Mouse (Mus musculus) intestine, embryonic 14.5 days (tissue): ENCODE measurements around the gene Wasf3. TPM values are rescaled to one million over a fixed set of nuclear protein-coding genes. Genes with fewer than 3 reads are reported as not detected.
"Not testable (repeated sequence)": the region's sequence is repeated elsewhere in the genome, so short reads cannot be mapped to it uniquely, and the experiment has no call there.

Source experiments
- ATAC-seq: fragments of 200-750 bp; cut with Nextera tagmentation; replicated peaks from 2 replicates; pipeline ENCODE4 v1.8.0; 2017; ENCODE audit warnings: low read depth, moderate number of reproducible peaks, moderate TSS enrichment, moderate library complexity; ENCODE audit not compliant: low FRiP score, low TSS enrichment
- DNase-seq: peaks from one replicate; pipeline ENCODE4 v3.0.0-alpha.2; 2018; ENCODE audit warnings: low spot score
- H3K27ac ChIP-seq: fragments of 300-500 bp; sonication (generic); 2 replicates; pipeline ENCODE4 v1.5.1; 2014; ENCODE audit warnings: low read depth, mild to moderate bottlenecking, control low read depth
- H3K27me3 ChIP-seq: fragments of 300-500 bp; sonication (generic); replicated peaks from 2 replicates; pipeline ENCODE4 v1.6.1; 2014; ENCODE audit warnings: low read length, control low read depth; ENCODE audit not compliant: control insufficient read depth, insufficient read depth
- H3K36me3 ChIP-seq: fragments of 300-500 bp; sonication (generic); 2 replicates; pipeline ENCODE4 v1.6.1; 2014; ENCODE audit warnings: low read length, control low read depth; ENCODE audit not compliant: control insufficient read depth, insufficient read depth
- H3K4me1 ChIP-seq: fragments of 300-500 bp; sonication (generic); replicated peaks from 2 replicates; pipeline ENCODE4 v1.6.1; 2014; ENCODE audit warnings: low read length, control low read depth, mixed read lengths; ENCODE audit not compliant: control insufficient read depth, insufficient read depth
- H3K4me2 ChIP-seq: fragments of 300-500 bp; sonication (generic); 2 replicates; pipeline ENCODE4 v1.6.1; 2014; ENCODE audit warnings: low read length
- H3K4me3 ChIP-seq: fragments of 300-500 bp; sonication (generic); 2 replicates; pipeline ENCODE4 v1.5.1; 2014; ENCODE audit warnings: low read depth, low read length, control low read depth, mixed read lengths
- H3K9ac ChIP-seq: fragments of 300-500 bp; sonication (generic); 2 replicates; pipeline ENCODE4 v1.6.1; 2014; ENCODE audit warnings: mild to moderate bottlenecking, low read length
- H3K9me3 ChIP-seq: fragments of 300-500 bp; sonication (generic); 2 replicates; pipeline ENCODE4 v1.6.1; 2016; ENCODE audit warnings: low read length, control low read depth; ENCODE audit not compliant: control insufficient read depth
- WGBS: fragments of 180-500 bp; shearing (Covaris S2); extraction: QIAGEN DNeasy Blood & Tissue Kit; methylation state at CpG from one replicate; pipeline ENCODE4 v1.1.7; 2014; 5-methylcytosine and 5-hydroxymethylcytosine counted together
- polyA plus RNA-seq: library from polyadenylated mRNA; unstranded; fragments of >200 nt; fragmentation: Nextera tagmentation; extraction: Ambion mirVana; gene quantifications from 2 replicates; pipeline ENCODE4 v1.2.1, GENCODE M21; 2014

Wasf3 gene
- polyA plus RNA-seq, 1 experiment from 2014 or later: 1.5 TPM

- Histone ChIP-seq H3K9me3 (no peaks in the 10 kb centered on the region), H3K4me2 (no peak overlapping the region), H3K9ac (no peak overlapping the region), H3K4me3 (no peak overlapping the region), H3K27ac (no peak overlapping the region), H3K36me3 (no peaks in the 10 kb centered on the region), H3K4me1 (no peaks in the 10 kb centered on the region), H3K27me3 (no peaks in the 10 kb centered on the region)
- ATAC-seq (no peak), DNase-seq (no peak)
- 76% methylated on average over 5 of the region's 5 CpGs for WGBS
Measured at GRCm38 (mm10) chr5:146471311-146471710, 86.5 kb downstream of the Wasf3 start.

GRCm38 (mm10) chr5:146471821-146472220, 87.0 kb downstream of the Wasf3 start:
- 94% methylated on average over 12 of the region's 12 CpGs for WGBS
- Histone ChIP-seq H3K9me3 (no peaks in the 10 kb centered on the region), H3K4me1 (no peaks in the 10 kb centered on the region), H3K4me2 (no peak overlapping the region), H3K36me3 (no peaks in the 10 kb centered on the region), H3K27ac (no peak overlapping the region), H3K4me3 (no peak overlapping the region), H3K27me3 (no peaks in the 10 kb centered on the region), H3K9ac (no peak overlapping the region)
- DNase-seq: no peak
- no peak for ATAC-seq

- H3K4me3 ChIP-seq, ATAC-seq, H3K27me3 ChIP-seq, DNase-seq, H3K36me3 ChIP-seq, H3K4me1 ChIP-seq, H3K9ac ChIP-seq, H3K9me3 ChIP-seq, H3K4me2 ChIP-seq, H3K27ac ChIP-seq: not testable (repeated sequence)
- WGBS: 10% methylated on average over 4 of the region's 4 CpGs
Measured at GRCm38 (mm10) chr5:146479564-146479963, 94.8 kb downstream of the Wasf3 start.

GRCm38 (mm10) chr5:146481665-146482064, 96.9 kb downstream of the Wasf3 start, which contains the start of gene Gm6408:
Gm6408 (plus strand) TSS chr5:146481965.
- 100% methylated on average over 1 of the region's 3 CpGs for WGBS
- H3K4me1 ChIP-seq, ATAC-seq, H3K9ac ChIP-seq, H3K36me3 ChIP-seq, H3K9me3 ChIP-seq, DNase-seq, H3K27ac ChIP-seq, H3K4me3 ChIP-seq, H3K4me2 ChIP-seq, H3K27me3 ChIP-seq: not testable (repeated sequence)

- not testable (repeated sequence) for H3K9ac ChIP-seq, ATAC-seq, H3K27me3 ChIP-seq, DNase-seq, H3K4me1 ChIP-seq, H3K9me3 ChIP-seq, H3K4me2 ChIP-seq, H3K36me3 ChIP-seq, H3K27ac ChIP-seq, H3K4me3 ChIP-seq
- 8% methylated on average over 3 of the region's 4 CpGs for WGBS
Measured at GRCm38 (mm10) chr5:146488959-146489358, 104.2 kb downstream of the Wasf3 start.

GRCm38 (mm10) chr5:146491063-146491462, 106.3 kb downstream of the Wasf3 start, which contains the start of gene Gm6370:
Gm6370 (plus strand) TSS chr5:146491363.
- ATAC-seq, H3K27ac ChIP-seq, H3K4me1 ChIP-seq, DNase-seq, H3K36me3 ChIP-seq, H3K9me3 ChIP-seq, H3K9ac ChIP-seq, H3K4me3 ChIP-seq, H3K4me2 ChIP-seq, H3K27me3 ChIP-seq: not testable (repeated sequence)
- WGBS: no CpG with 5 or more reads among the region's 5 CpGs

GRCm38 (mm10) chr5:146502099-146502498, 117.3 kb downstream of the Wasf3 start, which contains the start of gene 4930449I24Rik:
4930449I24Rik (plus strand) TSS chr5:146502399.
- H3K27ac ChIP-seq, ATAC-seq, H3K27me3 ChIP-seq, H3K4me1 ChIP-seq, H3K9me3 ChIP-seq, H3K4me2 ChIP-seq, H3K36me3 ChIP-seq, H3K4me3 ChIP-seq, H3K9ac ChIP-seq, DNase-seq: not testable (repeated sequence)
- WGBS: no CpG with 5 or more reads among the region's 5 CpGs

GRCm38 (mm10) chr5:146513823-146514222, 129.0 kb downstream of the Wasf3 start, which contains the start of gene Gm3402:
Gm3402 (plus strand) TSS chr5:146514123.
- DNase-seq, H3K9me3 ChIP-seq, ATAC-seq, H3K4me3 ChIP-seq, H3K9ac ChIP-seq, H3K36me3 ChIP-seq, H3K4me2 ChIP-seq, H3K27ac ChIP-seq, H3K27me3 ChIP-seq, H3K4me1 ChIP-seq: not testable (repeated sequence)
- WGBS: no CpG with 5 or more reads among the region's 5 CpGs
